Mouse (Mus musculus): ENCODE measurements at regions not wholly inside any gene's neighbourhood (a gene's known extent, or its start where the extent isn't known, plus 50 kb on each side); places are given as distances from the start of the nearest gene placed in this dataset.

GRCm38 (mm10) chr4:137216908-137217497 lies 60.3 kb upstream of the Wnt4 start:
- no peak for DNase-seq (ENCODE audit: low read depth)

DNA sequence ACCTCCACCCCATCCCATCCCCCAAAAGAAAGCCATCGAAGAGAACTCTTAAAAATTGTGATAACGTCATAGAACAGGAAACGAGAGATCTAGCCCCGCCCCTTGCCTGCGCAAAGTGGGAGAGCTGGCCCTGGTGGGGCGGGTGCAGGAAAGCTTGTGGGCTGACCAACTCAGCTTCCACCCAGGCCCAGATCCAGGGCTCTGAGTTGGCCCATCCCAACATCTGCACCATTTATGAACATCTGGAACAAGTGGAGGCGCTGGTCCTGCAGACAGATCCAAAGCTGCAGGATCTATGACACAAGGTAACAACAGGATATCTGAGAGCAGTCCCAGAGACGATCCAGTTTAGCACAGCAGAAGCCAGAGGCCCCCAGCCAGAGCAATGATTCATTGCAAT lies 62.7 kb upstream of the Wnt4 start:
- DNase-seq (ENCODE audit: low read depth): no peak

DNA sequence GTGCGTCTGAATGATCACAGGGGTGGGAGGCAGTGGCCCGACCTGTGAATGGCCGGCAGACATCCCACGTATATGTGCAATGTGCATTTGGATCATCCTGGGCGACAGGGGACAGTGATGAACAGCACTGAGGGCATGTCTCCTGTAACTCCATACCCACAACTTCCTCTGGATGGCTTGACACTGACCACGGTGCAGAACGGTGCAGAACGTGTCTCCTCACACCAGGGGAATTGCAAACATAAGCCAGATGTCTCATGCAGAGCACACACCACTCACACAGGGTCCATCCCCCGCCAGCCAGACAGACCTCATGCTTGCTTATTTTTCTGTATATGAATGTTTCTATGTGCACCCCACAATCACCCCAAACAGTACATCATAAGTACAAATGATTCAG lies 64.4 kb upstream of the Wnt4 start:
- DNase-seq (ENCODE audit: low read depth): no peak

DNA sequence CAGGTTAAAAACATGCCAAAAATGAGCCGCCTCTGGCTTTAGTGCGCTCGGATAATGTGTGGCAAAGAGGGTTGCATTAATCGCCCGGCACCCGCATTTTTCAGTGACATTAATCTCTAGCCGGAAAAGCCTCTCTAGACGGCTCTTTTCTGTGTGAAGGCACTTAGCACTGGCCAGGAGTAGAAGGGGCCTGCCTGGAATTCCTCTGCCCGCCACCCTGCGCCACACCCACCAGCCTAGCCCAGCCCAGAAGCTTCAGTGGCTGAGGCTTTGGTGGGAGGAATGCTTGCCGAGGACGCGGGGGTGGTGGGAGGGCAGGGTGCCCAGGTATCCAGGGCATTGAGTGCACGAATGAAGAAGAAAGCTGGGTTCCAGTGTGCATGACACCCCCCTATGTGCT lies 65.2 kb upstream of the Wnt4 start:
- no peak for DNase-seq (ENCODE audit: low read depth)

GRCm38 (mm10) chr4:137211288-137211687 lies 66.0 kb upstream of the Wnt4 start:
- no peak for DNase-seq (ENCODE audit: low read depth)

- DNase-seq (ENCODE audit: low read depth): no peak
Measured at GRCm38 (mm10) chr4:137210525-137210924, 66.8 kb upstream of the Wnt4 start.

- no peak for DNase-seq (ENCODE audit: low read depth)
Measured at GRCm38 (mm10) chr4:137200968-137201367, 76.3 kb upstream of the Wnt4 start.

DNA sequence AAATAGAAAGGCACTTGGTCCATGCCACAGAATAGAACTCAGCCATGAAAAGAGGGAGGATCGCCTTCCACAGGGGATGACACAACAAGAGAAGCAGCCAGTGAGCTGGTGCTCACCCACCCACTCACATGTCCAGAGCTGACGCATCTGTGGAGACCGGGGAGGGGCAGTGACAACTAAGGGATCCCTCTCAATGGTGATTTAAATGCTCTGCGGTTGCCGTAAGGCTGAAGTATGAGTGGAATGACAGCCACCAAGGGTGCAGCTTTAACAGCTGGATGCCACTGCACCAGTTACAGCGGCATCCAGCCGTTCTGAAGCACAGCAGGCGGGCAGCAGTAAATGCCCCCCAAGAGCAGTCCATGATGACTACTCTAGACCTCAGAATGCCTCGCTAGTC lies 76.9 kb upstream of the Wnt4 start:
- DNase-seq (ENCODE audit: low read depth): no peak

- no peak for DNase-seq (ENCODE audit: low read depth)
Measured at GRCm38 (mm10) chr4:137196491-137196974, 80.8 kb upstream of the Wnt4 start.

DNA sequence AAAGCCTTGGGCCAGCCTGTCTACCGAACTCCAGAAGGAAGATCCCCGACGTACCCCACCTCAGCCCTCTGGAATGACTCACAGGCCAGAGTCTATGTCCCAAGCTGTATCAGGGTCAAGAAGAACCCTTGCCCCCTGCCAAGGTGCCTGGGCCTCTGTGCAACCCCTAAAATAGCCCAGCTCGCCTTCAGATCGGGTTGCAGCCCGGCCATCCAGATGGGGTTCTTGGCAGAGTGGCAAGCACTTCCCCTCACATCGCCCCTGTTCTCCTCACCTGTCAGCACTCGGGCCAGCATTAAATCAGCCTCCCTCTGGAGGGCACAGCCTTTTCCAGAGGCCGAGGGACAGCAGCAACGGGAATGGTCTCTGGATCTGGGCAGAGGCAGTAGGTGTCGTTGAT lies 83.2 kb upstream of the Wnt4 start:
- DNase-seq (ENCODE audit: low read depth): no peak

GRCm38 (mm10) chr4:137190625-137191024 lies 86.7 kb upstream of the Wnt4 start:
- DNase-seq (ENCODE audit: low read depth): no peak

- DNase-seq (ENCODE audit: low read depth): no peak
Measured at GRCm38 (mm10) chr4:137189801-137190200, 87.5 kb upstream of the Wnt4 start.

- DNase-seq (ENCODE audit: low read depth): no peak
Measured at GRCm38 (mm10) chr4:137189058-137189457, 88.2 kb upstream of the Wnt4 start.

GRCm38 (mm10) chr4:137187592-137187991 lies 89.7 kb upstream of the Wnt4 start:
- no peak for DNase-seq (ENCODE audit: low read depth)

DNA sequence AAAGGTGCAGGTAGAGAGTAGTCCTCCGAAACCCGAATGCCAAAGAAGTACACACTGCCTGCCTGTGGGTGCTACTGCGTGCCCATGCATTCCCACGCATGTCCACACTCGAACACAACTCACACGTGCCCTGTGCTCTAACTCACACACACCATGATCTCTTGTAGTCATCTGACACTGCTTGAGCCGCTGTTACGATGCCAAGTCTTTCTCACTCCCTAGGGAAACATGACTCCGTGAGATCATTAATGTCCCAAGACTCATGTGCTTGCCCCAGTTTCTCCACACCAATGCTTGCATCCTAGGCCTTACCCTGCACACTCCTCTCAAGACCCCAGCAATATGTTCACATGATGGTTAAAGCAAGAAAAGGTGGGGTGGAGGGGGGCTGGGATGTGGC lies 90.2 kb upstream of the Wnt4 start:
- DNase-seq (ENCODE audit: low read depth): no peak

GRCm38 (mm10) chr4:137185001-137185400 lies 92.3 kb upstream of the Wnt4 start:
- no peak for DNase-seq (ENCODE audit: low read depth)

DNA sequence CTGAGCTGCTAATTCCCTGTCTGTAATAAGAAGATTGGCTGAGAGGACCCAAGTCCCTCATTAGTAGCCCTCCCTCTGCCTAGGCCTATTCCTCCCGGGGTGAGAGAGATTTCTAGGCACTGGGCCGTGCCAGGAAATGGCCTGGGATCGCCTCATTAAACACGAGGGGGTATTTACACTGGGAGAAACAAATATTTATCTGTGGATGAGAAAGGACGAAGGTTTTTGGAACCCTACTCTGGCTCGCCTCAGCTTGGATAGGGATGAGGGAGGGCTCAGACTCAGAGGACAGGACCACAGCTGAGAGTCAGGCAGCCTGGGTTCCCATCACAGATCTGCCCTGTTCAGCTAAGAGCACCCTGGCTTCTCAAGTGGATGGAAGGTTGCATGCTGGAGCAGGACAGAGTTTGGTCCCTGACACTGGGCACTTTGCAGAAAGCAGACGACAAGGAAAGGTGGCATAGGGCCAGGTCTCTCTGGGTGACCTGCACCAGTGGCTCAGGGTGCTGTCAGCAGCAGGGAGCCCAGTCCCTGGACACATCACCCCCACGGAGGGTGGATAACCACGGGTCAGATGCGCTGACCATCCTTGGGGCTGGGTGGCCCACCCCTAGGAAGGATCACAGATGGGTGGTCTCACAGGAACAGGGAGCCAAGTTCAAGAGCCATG lies 94.0 kb upstream of the Wnt4 start:
- DNase-seq (ENCODE audit: low read depth): no peak

DNA sequence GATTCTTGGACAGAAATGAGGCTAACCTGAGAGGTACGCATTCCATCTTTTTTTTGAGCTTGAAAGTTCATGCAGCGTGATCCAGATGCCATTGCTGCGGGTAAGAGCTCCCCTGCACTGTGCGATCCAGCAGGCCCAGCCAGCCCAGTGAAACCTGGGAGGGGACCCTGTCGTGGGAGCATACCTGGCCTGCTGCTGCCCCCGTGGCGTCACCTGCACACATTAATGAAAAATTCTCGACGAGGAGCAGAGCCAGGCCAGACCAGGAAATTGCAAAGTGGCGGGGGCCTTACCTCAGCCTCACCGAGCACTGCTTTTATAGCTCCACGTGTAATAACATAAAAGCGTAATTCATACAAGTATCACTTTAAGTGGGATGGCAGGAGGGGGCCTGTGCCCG lies 94.7 kb upstream of the Wnt4 start:
- no peak for DNase-seq (ENCODE audit: low read depth)

GRCm38 (mm10) chr4:137181252-137181651 lies 96.0 kb upstream of the Wnt4 start:
- no peak for DNase-seq (ENCODE audit: low read depth)

DNA sequence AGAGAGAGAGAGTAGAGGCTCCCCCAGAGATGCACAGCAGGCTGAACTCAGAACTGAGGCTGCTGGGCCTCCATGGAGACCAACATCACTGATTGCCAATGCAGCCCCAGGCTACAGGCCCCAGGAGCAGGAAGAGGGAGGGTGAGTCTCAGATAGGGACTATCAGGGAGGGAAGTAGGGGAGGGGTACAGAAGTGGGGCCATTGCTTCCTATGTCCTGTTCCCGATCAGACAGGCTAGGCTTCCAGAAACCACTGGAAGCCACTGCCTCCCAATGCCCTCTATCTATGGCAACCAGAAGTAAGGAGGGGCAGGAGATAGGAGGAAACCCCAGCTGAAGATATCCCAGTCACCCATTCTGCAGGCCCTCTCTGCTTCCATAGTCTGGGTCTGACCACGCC lies 97.2 kb upstream of the Wnt4 start:
- DNase-seq (ENCODE audit: low read depth): no peak

- DNase-seq (ENCODE audit: low read depth): no peak
Measured at GRCm38 (mm10) chr4:137178833-137179232, 98.5 kb upstream of the Wnt4 start.

- no peak for DNase-seq (ENCODE audit: low read depth)
Measured at GRCm38 (mm10) chr4:137164933-137165332, 112.4 kb upstream of the Wnt4 start.

DNA sequence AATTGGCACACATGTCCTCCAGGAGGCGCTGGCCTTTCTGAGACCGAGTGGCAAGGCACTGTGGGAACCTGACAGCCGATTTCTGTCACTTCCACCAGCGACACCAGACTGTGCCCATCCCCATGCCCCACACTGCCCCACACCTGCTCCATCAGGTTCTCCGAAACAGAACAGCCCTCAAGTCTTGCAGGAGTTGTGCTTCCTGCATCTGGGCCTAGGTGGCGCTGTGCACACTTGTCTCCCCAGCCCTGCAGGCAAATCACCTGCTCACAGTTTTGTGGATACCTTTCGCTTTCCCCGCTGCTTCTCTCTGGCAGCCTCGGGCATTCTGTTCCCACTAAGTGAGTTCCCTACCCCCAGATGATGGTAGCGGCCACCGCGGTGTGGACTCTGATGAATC lies 112.9 kb upstream of the Wnt4 start:
- peak; percentile 48 for DNase-seq (ENCODE audit: low read depth)

DNA sequence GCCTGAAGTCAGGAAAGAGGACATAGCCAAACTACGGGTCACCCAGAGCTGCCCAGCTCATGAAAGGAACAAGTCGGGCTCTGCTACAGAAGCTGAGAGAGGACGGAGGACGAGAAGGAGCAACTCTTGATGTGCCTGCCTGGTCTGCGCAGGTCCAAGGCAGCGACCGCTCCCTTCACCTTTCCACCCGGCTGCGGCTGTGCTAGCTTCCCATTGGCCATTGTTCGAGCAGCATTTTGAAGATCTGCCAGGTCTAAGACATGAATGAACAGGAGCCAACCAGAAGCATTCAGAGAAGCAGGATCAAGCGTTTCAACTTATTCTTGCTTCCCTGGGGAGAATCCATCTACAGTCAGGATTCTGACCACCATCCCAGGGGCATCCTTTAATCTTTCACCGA lies 113.3 kb upstream of the Wnt4 start:
- no peak for DNase-seq (ENCODE audit: low read depth)

Data from c-Kit-positive CD71-positive TER-119-negative erythroid progenitor cells, embryonic 14.5 days (primary cell).